Mouse (Mus musculus): Measurements from ENCODE around the gene Gm21969. TPM values are rescaled to one million over a fixed set of nuclear protein-coding genes. Genes with fewer than 3 reads are reported as not detected.

Gene Gm21969
- not detected for total RNA-seq (2021)

- DNase-seq = peak in 1 of 2 experiments; percentile 35
These were observed at the start of gene Gm21969 for GRCm38 (mm10) chr4:139602357-139603244. TSS of gene Gm21969 (plus strand) at chr4:139603186.

GRCm38 (mm10) chr4:139555235-139555634, 47.8 kb upstream of the Gm21969 start:
- no peak for DNase-seq

- DNase-seq = no peak
These were observed 47.0 kb upstream of the Gm21969 start for GRCm38 (mm10) chr4:139555951-139556350.

GRCm38 (mm10) chr4:139568361-139568760, 34.6 kb upstream of the Gm21969 start:
- DNase-seq = no peak

- no peak for DNase-seq
These were observed 32.2 kb upstream of the Gm21969 start for GRCm38 (mm10) chr4:139570756-139571155.

GRCm38 (mm10) chr4:139572928-139573512, 30.0 kb upstream of the Gm21969 start:
- DNase-seq = no peak

- peak; percentile 98 for DNase-seq
These were observed 28.7 kb upstream of the Gm21969 start for GRCm38 (mm10) chr4:139574156-139574798.

- DNase-seq = peak in 1 of 2 experiments; percentile 49
These were observed 27.9 kb upstream of the Gm21969 start for GRCm38 (mm10) chr4:139574799-139575672.

- DNase-seq = no peak
These were observed 27.3 kb upstream of the Gm21969 start for GRCm38 (mm10) chr4:139575673-139576003.

- DNase-seq = no peak
These were observed 26.6 kb upstream of the Gm21969 start for GRCm38 (mm10) chr4:139576251-139576880.

- no peak for DNase-seq
These were observed 26.0 kb upstream of the Gm21969 start for GRCm38 (mm10) chr4:139577006-139577405.

- no peak for DNase-seq
These were observed 24.6 kb upstream of the Gm21969 start for GRCm38 (mm10) chr4:139578389-139578788.

- no peak for DNase-seq
These were observed 24.0 kb upstream of the Gm21969 start for GRCm38 (mm10) chr4:139579003-139579402.

GRCm38 (mm10) chr4:139579466-139579865, 23.5 kb upstream of the Gm21969 start:
- no peak for DNase-seq

GRCm38 (mm10) chr4:139580663-139581336, 22.2 kb upstream of the Gm21969 start:
- DNase-seq = no peak

- DNase-seq = no peak
These were observed 21.4 kb upstream of the Gm21969 start for GRCm38 (mm10) chr4:139581427-139582051.

- DNase-seq = no peak
These were observed 20.6 kb upstream of the Gm21969 start for GRCm38 (mm10) chr4:139582346-139582745.

GRCm38 (mm10) chr4:139582903-139583302, 20.1 kb upstream of the Gm21969 start:
- DNase-seq = no peak

GRCm38 (mm10) chr4:139583629-139584245, 19.2 kb upstream of the Gm21969 start:
- no peak for DNase-seq

- no peak for DNase-seq
These were observed 18.3 kb upstream of the Gm21969 start for GRCm38 (mm10) chr4:139584704-139585103.

All from layer of hippocampus, postnatal 36 days (tissue).